Mouse (Mus musculus): ENCODE measurements around the gene Rgs6.

GRCm38 (mm10) chr12:82970521-82971105 is 382.5 kb downstream of the Rgs6 start:
- TF ChIP-seq POLR2A (IDR thresholded peaks at IDR 0.05; ENCODE audit: low read depth, low read length) (no peak), CTCF (IDR thresholded peaks at IDR 0.05; ENCODE audit: extremely low read depth, insufficient read depth, insufficient read length, insufficient replicate concordance) (no peak)

Measured in spleen, adult 2 months (tissue).